Mouse (Mus musculus) kidney, postnatal 0 days (tissue): ENCODE results near the gene Phc2. TPM values are rescaled to one million over a fixed set of nuclear protein-coding genes. Genes with fewer than 3 reads are reported as not detected.
A peak's percentile ranks its signal among the peaks of the same experiment; 100 is the strongest.

Experiments
- ATAC-seq: fragments of 200-750 bp; cut with Nextera tagmentation; replicated peaks from 2 replicates; pipeline ENCODE4 v1.8.0; 2017; ENCODE audit warnings: low read depth, moderate number of reproducible peaks, moderate TSS enrichment, moderate library complexity; ENCODE audit not compliant: low FRiP score
- DNase-seq: peaks from one replicate; pipeline ENCODE4 v3.0.0-alpha.2; 2016; ENCODE audit warnings: low spot score
- H3K27ac ChIP-seq: fragments of 300-500 bp; sonication (generic); 2 replicates; pipeline ENCODE4 v1.5.1; 2014; ENCODE audit warnings: mild to moderate bottlenecking
- H3K27me3 ChIP-seq: fragments of 300-500 bp; sonication (generic); 2 replicates; pipeline ENCODE4 v1.6.1; 2014; ENCODE audit warnings: low read length, mixed read lengths; ENCODE audit not compliant: insufficient read depth
- H3K36me3 ChIP-seq: fragments of 300-500 bp; sonication (generic); 2 replicates; pipeline ENCODE4 v1.6.1; 2014; ENCODE audit warnings: low read length, mixed read lengths; ENCODE audit not compliant: insufficient read depth
- H3K4me1 ChIP-seq: fragments of 300-500 bp; sonication (generic); replicated peaks from 2 replicates; pipeline ENCODE4 v1.6.1; 2014; ENCODE audit warnings: antibody characterized with exemption, low read length, mixed read lengths; ENCODE audit not compliant: insufficient read depth
- H3K4me2 ChIP-seq: fragments of 300-500 bp; sonication (generic); 2 replicates; pipeline ENCODE4 v1.6.1; 2014; ENCODE audit warnings: mild to moderate bottlenecking, low read length, moderate library complexity, mixed read lengths
- H3K4me3 ChIP-seq: fragments of 300-500 bp; sonication (generic); replicated peaks from 2 replicates; pipeline ENCODE4 v1.5.1; 2014; ENCODE audit warnings: low read depth, low read length
- H3K9ac ChIP-seq: fragments of 300-500 bp; sonication (generic); 2 replicates; pipeline ENCODE4 v1.6.1; 2014; ENCODE audit warnings: low read depth, low read length
- H3K9me3 ChIP-seq: fragments of 300-500 bp; sonication (generic); replicated peaks from 2 replicates; pipeline ENCODE4 v1.6.1; 2016; ENCODE audit warnings: low read length, inconsistent platforms, mixed read lengths
- CTCF ChIP-seq: IDR thresholded peaks from 2 replicates; pipeline ENCODE4 v1.5.1; 2016; ENCODE audit warnings: antibody characterized with exemption, low read depth, mild to moderate bottlenecking, moderate library complexity
- WGBS: fragments of 180-500 bp; shearing (Covaris S2); extraction: QIAGEN DNeasy Blood & Tissue Kit; methylation state at CpG from one replicate; pipeline ENCODE4 v1.1.7; 2014; 5-methylcytosine and 5-hydroxymethylcytosine counted together
- polyA plus RNA-seq: library from polyadenylated mRNA; unstranded; fragments of >200 nt; fragmentation: Nextera tagmentation; extraction: Ambion mirVana; gene quantifications from 2 replicates; pipeline ENCODE4 v1.2.1, GENCODE M21; 2015

The Phc2 gene
- polyA plus RNA-seq, 1 experiment from 2014 or later: 71.7 TPM

DNA sequence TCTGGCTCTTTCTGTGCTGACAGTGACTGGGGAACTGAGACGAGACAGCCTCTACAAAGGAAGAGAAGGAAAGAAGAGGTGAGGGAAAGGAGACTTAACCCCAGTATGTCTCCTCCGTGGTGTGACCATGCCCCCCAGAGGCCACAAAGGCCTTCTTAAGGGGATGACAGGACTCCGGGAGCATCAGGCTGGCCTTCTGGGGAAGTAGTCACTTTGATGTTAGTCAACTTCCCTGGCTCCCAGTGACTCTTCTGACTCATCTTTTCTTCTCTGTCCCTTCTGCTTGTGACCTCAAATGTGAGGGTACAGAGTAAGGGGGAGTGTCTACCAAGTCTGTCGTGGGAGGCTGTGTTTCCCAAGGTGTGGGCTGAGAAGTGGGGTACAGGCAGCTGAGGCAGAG, 52.9 kb downstream of the Phc2 start:
- no peak overlapping the region for H3K4me2 ChIP-seq
- no peaks in the 10 kb centered on the region for H3K27me3 ChIP-seq
- no peak overlapping the region for H3K27ac ChIP-seq
- TF ChIP-seq CTCF: no peak; the same call in 1 of the 2 replicates
- 60% methylated on average over 4 of the region's 4 CpGs for WGBS
- ATAC-seq (no peak), DNase-seq (no peak)
- H3K36me3 ChIP-seq: 0 out of 2 replicates have a peak, but pooled peaks cover 2% of the 10 kb centered on the region
- no peak overlapping the region for H3K9ac ChIP-seq
- peaks cover 6% of the 10 kb centered on the region; the same call in 1 of the 2 replicates for H3K4me1 ChIP-seq
- no peaks in the 10 kb centered on the region for H3K9me3 ChIP-seq
- H3K4me3 ChIP-seq: no peak overlapping the region

GRCm38 (mm10) chr4:128709061-128709780, 54.7 kb downstream of the Phc2 start:
- 87% methylated on average over 15 of the region's 15 CpGs for WGBS
- 0 out of 2 replicates have a peak, but pooled peaks cover 2% of the 10 kb centered on the region for H3K36me3 ChIP-seq

GRCm38 (mm10) chr4:128709781-128710166, 55.3 kb downstream of the Phc2 start:
- WGBS: 94% methylated on average over 12 of the region's 12 CpGs
- Histone ChIP-seq H3K4me1 (peaks cover 6% of the 10 kb centered on the region; the same call in 1 of the 2 replicates), H3K9me3 (no peaks in the 10 kb centered on the region), H3K9ac (no peak overlapping the region), H3K27me3 (no peaks in the 10 kb centered on the region), H3K4me2 (no peak overlapping the region), H3K4me3 (no peak overlapping the region), H3K27ac (no peak overlapping the region), H3K36me3 (0 out of 2 replicates have a peak, but pooled peaks cover 2% of the 10 kb centered on the region)
- DNase-seq: no peak
- no peak for ATAC-seq
- TF ChIP-seq CTCF: no peak

More at GRCm38 (mm10) chr4:128709061-128709780, 54.7 kb downstream of the Phc2 start:
- no peaks in the 10 kb centered on the region for H3K27me3 ChIP-seq
- no peak overlapping the region for H3K9ac ChIP-seq
- H3K27ac ChIP-seq: no peak overlapping the region
- H3K4me3 ChIP-seq: no peak overlapping the region
- ATAC-seq (no peak), DNase-seq (no peak)
- H3K4me1 ChIP-seq: peaks cover 6% of the 10 kb centered on the region; the same call in 1 of the 2 replicates
- no peaks in the 10 kb centered on the region for H3K9me3 ChIP-seq
- TF ChIP-seq CTCF: no peak
- H3K4me2 ChIP-seq: no peak overlapping the region

GRCm38 (mm10) chr4:128710286-128710685, 55.8 kb downstream of the Phc2 start:
- no peak for DNase-seq
- H3K4me1 ChIP-seq: peaks cover 9% of the 10 kb centered on the region

GRCm38 (mm10) chr4:128710800-128711199, 56.3 kb downstream of the Phc2 start:
- H3K9me3 ChIP-seq: no peaks in the 10 kb centered on the region
- H3K27ac ChIP-seq: no peak overlapping the region
- 0 out of 2 replicates have a peak, but pooled peaks cover 2% of the 10 kb centered on the region for H3K36me3 ChIP-seq
- TF ChIP-seq CTCF: no peak
- no peak overlapping the region for H3K4me3 ChIP-seq
- H3K9ac ChIP-seq: no peak overlapping the region
- ATAC-seq (0 out of 2 replicates have a peak, but pooled peaks have one; percentile 2), DNase-seq (no peak)
- H3K27me3 ChIP-seq: no peaks in the 10 kb centered on the region
- peak overlapping the region; percentile 11; the same call in 1 of the 2 replicates for H3K4me2 ChIP-seq
- 75% methylated on average over 9 of the region's 9 CpGs for WGBS
- H3K4me1 ChIP-seq: peaks cover 14% of the 10 kb centered on the region

More at GRCm38 (mm10) chr4:128710286-128710685, 55.8 kb downstream of the Phc2 start:
- Histone ChIP-seq H3K4me2 (no peak overlapping the region), H3K36me3 (0 out of 2 replicates have a peak, but pooled peaks cover 2% of the 10 kb centered on the region), H3K9me3 (no peaks in the 10 kb centered on the region), H3K27ac (no peak overlapping the region), H3K4me3 (no peak overlapping the region), H3K9ac (no peak overlapping the region), H3K27me3 (no peaks in the 10 kb centered on the region)
- no peak for TF ChIP-seq CTCF
- no peak for ATAC-seq
- 95% methylated on average over 6 of the region's 6 CpGs for WGBS

- H3K4me2 ChIP-seq: peak overlapping the region; percentile 61
- 0 out of 2 replicates have a peak, but pooled peaks cover 2% of the 10 kb centered on the region for H3K36me3 ChIP-seq
Measured at GRCm38 (mm10) chr4:128711455-128712135, 57.1 kb downstream of the Phc2 start.

More at GRCm38 (mm10) chr4:128711455-128712135, 57.1 kb downstream of the Phc2 start:
- peak; percentile 100 for TF ChIP-seq CTCF
- Histone ChIP-seq H3K9me3 (no peaks in the 10 kb centered on the region), H3K4me3 (peak overlapping the region; percentile 18; the same call in 1 of the 2 replicates), H3K27ac (peak overlapping the region; percentile 62; the same call in 1 of the 2 replicates), H3K4me1 (peaks cover 22% of the 10 kb centered on the region), H3K27me3 (no peaks in the 10 kb centered on the region), H3K9ac (peak overlapping the region; percentile 38; the same call in 1 of the 2 replicates)
- DNase-seq (peak; percentile 98), ATAC-seq (peak; percentile 61)
- 5% methylated on average over 24 of the region's 24 CpGs for WGBS
